Mouse (Mus musculus): ENCODE measurements around the gene 9930111J21Rik1.
"Not testable (repeated sequence)": the region's sequence is repeated elsewhere in the genome, so short reads cannot be mapped to it uniquely, and the experiment has no call there.

The 9930111J21Rik1 gene

GRCm38 (mm10) chr11:48979251-48979650 lies at the start of gene 9930111J21Rik1:
Gene 9930111J21Rik1 (minus strand): TSS chr11:48979398.
- POLR2A ChIA-PET, CTCF ChIA-PET: not testable (repeated sequence)

GRCm38 (mm10) chr11:49012074-49012473 lies 32.9 kb upstream of the 9930111J21Rik1 start:
- POLR2A ChIA-PET, CTCF ChIA-PET: not testable (repeated sequence)

GRCm38 (mm10) chr11:49006785-49007184 lies 27.6 kb upstream of the 9930111J21Rik1 start:
- POLR2A ChIA-PET, result not testable (repeated sequence)

GRCm38 (mm10) chr11:49006317-49006716 lies 27.1 kb upstream of the 9930111J21Rik1 start:
- POLR2A ChIA-PET, CTCF ChIA-PET: not testable (repeated sequence)

More at GRCm38 (mm10) chr11:49006785-49007184, 27.6 kb upstream of the 9930111J21Rik1 start:
- CTCF ChIA-PET, result not testable (repeated sequence)

GRCm38 (mm10) chr11:49000411-49000810 lies 21.2 kb upstream of the 9930111J21Rik1 start:
- POLR2A ChIA-PET, CTCF ChIA-PET: not testable (repeated sequence)

- CTCF ChIA-PET, POLR2A ChIA-PET: not testable (repeated sequence)
Measured at GRCm38 (mm10) chr11:48994018-48994417, 14.8 kb upstream of the 9930111J21Rik1 start, which contains the start of gene Tgtp1. Gene Tgtp1 (minus strand): TSS chr11:48994172.

GRCm38 (mm10) chr11:48993296-48993695 lies 14.1 kb upstream of the 9930111J21Rik1 start:
- POLR2A ChIA-PET, CTCF ChIA-PET: not testable (repeated sequence)

GRCm38 (mm10) chr11:48991740-48992520 lies 12.7 kb upstream of the 9930111J21Rik1 start, which contains the start of gene Gm12185:
Gene Gm12185 (minus strand): TSS chr11:48992226.
- POLR2A ChIA-PET, CTCF ChIA-PET: not testable (repeated sequence)

- CTCF ChIA-PET, POLR2A ChIA-PET: not testable (repeated sequence)
Measured at GRCm38 (mm10) chr11:48989981-48990380, 10.8 kb upstream of the 9930111J21Rik1 start.

GRCm38 (mm10) chr11:48988219-48988618 lies 9.0 kb upstream of the 9930111J21Rik1 start:
- POLR2A ChIA-PET, CTCF ChIA-PET: not testable (repeated sequence)

- CTCF ChIA-PET, POLR2A ChIA-PET: not testable (repeated sequence)
Measured at GRCm38 (mm10) chr11:48982848-48983247, 3.6 kb upstream of the 9930111J21Rik1 start.

- POLR2A ChIA-PET, CTCF ChIA-PET: not testable (repeated sequence)
Measured at GRCm38 (mm10) chr11:48980052-48980451, 854 bp upstream of the 9930111J21Rik1 start.

- CTCF ChIA-PET, result not testable (repeated sequence)
Measured at GRCm38 (mm10) chr11:48978240-48978939, 808 bp downstream of the 9930111J21Rik1 start, which contains the start of gene Olfr56. Gene Olfr56 (plus strand): TSS chr11:48978889.

GRCm38 (mm10) chr11:48974686-48975085 lies 4.5 kb downstream of the 9930111J21Rik1 start:
- POLR2A ChIA-PET, CTCF ChIA-PET: not testable (repeated sequence)

More at GRCm38 (mm10) chr11:48978240-48978939, 808 bp downstream of the 9930111J21Rik1 start, which contains the start of gene Olfr56:
- POLR2A ChIA-PET, result not testable (repeated sequence)

- CTCF ChIA-PET, POLR2A ChIA-PET: not testable (repeated sequence)
Measured at GRCm38 (mm10) chr11:48946090-48946489, 33.1 kb downstream of the 9930111J21Rik1 start, which contains the start of gene Psme2b. Gene Psme2b (minus strand): TSS chr11:48946190.

GRCm38 (mm10) chr11:48939286-48939685 lies 39.9 kb downstream of the 9930111J21Rik1 start:
- CTCF ChIA-PET, POLR2A ChIA-PET: not testable (repeated sequence)

- POLR2A ChIA-PET, CTCF ChIA-PET: not testable (repeated sequence)
Measured at GRCm38 (mm10) chr11:48935291-48935690, 43.9 kb downstream of the 9930111J21Rik1 start.

GRCm38 (mm10) chr11:48933923-48934322 lies 45.3 kb downstream of the 9930111J21Rik1 start:
- CTCF ChIA-PET, POLR2A ChIA-PET: not testable (repeated sequence)

GRCm38 (mm10) chr11:48933422-48933821 lies 45.8 kb downstream of the 9930111J21Rik1 start:
- CTCF ChIA-PET, POLR2A ChIA-PET: not testable (repeated sequence)

- POLR2A ChIA-PET, CTCF ChIA-PET: not testable (repeated sequence)
Measured at GRCm38 (mm10) chr11:48928068-48928467, 51.1 kb downstream of the 9930111J21Rik1 start.

GRCm38 (mm10) chr11:48926437-48926836 lies 52.8 kb downstream of the 9930111J21Rik1 start:
- CTCF ChIA-PET, POLR2A ChIA-PET: not testable (repeated sequence)

Data from embryonic stem cell, embryonic (primary cell).